Mouse (Mus musculus) heart, adult 11 months (tissue): ENCODE data around the gene Sec13.
"Not testable (repeated sequence)": the region's sequence is repeated elsewhere in the genome, so short reads cannot be mapped to it uniquely, and the experiment has no call there.

Source experiments
- DNase-seq: peaks from one replicate; pipeline ENCODE4 v3.0.0; 2022

Gene Sec13

DNA sequence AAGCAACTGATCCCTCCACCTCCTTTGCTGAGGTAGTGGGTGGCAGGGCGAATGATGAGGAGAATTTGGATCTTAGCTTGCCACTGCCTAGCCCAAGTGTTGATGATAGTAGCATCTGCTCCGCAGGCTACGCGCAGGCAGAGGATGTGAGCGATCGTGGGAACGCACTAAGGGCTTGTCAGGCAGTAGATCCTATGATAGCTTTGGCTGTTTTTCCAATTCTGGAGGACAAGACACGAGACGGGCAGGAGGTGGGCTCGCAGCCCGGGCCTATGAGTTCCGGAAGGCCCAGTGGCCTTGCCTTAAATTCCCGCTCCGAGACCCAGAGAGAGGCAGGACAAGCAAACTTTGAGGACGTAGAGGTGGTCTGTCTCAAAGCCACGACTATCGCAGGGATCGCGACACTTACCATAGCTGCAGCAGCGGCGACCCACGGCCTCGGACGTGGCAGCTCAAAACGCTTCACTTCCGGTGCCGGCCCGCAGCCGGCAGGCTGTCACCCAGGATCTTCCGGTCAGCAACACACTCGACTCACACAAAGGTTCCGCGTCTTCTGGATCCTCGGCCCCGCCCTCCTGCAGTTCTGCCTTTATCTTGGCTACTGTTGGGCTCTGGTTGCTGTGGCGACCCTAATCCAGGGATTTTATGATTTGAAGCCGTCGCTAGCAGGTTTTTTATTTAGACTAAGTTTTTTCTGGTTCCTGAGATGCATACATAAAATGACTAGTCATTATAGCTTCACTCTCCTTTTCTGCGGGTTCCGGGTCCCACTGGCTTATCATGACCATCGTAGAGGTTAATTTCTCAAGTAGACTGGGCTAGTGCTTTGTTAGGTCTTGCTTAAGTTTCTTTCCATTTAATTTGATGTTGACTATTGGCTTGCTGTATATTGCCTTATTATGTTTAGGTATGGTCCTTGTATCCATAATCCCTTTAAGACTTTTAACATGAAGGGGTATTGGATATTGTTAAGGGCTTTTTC, at the start of gene Sec13:
Sec13 (minus strand) TSS at position 508 of the 982 bp plus-strand sequence.
- peak; percentile 98 for DNase-seq

DNA sequence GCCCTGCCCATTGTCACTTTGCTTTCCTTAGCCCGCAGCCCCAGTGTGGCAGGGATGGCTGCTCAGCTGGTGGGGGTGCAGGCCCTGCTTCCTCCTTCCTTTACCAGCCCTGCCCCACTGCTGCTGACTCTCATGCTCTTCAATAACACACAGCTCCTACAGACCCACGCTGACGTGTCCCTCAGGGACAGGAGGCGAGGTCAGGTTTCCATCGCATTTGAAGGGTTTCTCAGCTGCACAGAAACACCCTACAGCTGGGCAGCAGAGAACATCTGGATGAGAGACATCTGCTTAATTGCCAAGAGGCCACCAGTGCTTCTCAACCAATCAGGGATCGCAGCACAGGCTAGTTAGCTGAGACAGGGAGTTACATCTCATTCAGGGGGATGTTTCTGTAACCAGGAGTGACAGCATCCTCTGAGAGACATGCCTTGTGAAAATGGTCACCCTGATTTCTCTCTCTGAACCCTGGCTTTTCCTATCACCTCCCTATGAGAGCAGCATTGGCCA, 47.0 kb upstream of the Sec13 start:
- DNase-seq: no peak

DNA sequence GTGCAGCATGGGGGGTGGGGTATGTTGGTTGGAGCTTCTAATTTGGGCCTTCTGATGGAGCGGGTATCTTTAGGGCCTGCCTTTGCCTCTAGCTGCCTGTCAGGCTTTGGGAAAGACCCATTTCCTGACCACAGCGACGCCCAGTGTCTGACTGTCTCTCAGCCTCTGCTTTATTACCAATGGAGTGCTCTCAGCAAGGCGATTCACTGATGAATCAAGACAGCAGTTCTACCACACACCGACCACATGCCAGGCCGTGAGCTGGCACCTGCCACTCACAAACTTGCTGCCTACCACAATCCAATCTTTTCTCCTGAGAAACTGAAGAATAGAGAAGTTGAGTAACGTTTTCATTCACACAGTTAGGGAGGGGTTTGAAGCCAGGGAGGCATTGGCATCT, 45.1 kb upstream of the Sec13 start:
- DNase-seq: no peak

DNA sequence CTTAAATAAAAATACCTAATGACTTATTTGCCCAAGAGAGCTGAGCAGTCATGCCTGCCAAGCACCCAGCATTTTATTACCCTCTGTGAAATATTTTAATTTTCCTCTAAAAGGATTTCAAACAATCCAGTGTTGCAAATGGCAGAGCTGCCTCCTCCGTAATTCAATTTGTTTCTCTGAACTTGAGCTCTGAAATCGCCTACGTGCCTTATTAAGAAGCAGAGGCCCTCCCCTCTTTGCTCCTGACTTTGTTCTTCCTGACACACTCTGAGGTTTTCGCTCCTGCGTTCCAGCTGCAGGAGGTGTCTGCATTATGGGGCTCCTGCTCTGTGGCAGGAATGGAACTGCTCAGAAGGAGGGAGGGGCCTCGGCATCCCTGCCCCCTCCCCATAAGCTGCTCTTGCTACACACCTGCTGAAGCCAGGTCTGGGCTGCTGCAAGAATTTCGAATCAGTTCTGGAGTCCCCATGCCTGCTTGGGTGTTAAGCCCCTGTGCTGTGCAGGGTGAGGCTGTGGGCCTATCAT, 37.7 kb upstream of the Sec13 start:
- no peak for DNase-seq

DNA sequence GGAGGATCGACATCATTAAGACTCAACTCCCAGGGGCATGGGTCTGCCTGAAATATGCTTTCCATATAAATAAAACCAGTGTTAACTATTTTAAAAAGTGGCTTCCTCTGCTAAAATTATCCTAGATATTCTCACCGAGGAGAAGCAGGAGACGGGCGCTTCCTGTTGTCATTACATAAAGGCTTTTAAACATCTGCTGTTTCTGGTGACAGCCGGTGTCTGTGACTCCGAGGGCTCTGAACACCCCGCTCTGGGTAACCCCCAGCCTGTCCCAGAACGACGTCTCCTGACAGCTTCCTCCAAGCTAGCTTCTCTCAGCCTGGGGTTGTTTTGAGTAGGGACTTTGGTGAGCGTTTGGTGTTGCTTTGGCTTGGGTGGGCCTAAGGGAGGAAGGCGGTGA, 28.3 kb upstream of the Sec13 start:
- no peak for DNase-seq

DNA sequence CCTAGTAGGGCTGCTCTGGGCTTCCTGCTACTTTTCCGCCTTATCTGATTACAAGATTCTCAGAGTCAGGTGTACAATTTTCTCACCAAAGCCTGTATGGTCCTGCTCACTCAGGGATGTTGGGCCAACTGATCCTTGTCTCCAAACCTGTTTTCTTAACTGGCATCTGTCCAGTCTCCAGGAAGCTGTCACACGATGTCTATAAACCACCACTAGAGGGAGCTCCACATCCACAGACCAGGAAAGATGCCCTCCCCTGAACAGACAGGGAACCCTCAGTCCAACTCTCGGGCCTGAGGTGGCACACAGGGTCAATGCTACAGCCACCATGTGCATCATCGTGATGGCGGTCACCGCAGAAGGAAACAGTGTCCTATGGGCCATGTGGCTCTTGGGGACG, 21.1 kb upstream of the Sec13 start:
- no peak for DNase-seq

DNA sequence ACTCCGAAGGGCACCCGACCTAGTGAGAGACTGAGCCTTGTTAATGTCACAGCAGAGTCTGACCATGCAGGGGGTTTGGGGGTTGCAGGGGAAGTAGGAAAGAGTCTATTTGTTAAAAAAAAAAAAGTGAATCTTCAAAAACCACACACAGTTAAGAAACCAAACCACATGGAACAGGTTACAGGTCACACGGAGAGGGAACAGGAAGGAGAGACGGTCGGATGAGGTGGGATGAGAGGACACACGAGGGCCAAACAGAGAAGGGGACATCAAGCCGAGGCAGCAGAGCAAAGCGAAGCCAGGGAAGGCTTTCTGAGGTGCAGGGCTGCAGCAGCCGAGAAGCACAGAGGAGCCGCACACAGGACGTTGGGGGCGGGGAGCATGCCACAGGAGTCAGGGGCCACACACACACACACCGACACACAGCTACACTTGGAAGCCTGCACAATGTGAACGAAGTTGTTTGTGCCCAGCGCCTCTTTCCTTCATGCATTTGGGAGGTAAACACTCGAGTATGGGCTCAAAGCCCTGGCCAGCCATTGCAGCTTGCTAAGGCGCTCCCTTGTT, 8.7 kb upstream of the Sec13 start:
- DNase-seq: no peak

DNA sequence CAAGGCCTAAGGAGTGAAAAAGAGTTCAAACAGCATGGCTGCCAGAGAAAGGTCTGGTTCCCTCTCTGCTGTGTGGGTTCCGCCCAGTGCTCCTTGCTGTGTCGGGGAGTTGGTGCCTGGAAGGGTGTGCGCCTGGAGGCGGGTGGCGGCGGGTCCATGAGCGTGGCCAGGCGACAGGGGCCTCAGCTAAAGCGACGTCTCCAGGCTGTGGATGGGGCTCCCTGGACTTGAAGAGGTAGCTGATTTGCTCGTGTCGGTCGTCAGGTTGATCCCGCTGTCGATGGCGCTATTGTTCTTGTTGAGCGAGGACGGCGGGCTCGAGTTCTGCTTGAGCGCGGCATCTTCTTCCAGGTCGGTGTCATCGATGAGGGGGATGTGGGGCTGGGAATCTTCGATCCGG, 7.8 kb upstream of the Sec13 start:
- no peak for DNase-seq

DNA sequence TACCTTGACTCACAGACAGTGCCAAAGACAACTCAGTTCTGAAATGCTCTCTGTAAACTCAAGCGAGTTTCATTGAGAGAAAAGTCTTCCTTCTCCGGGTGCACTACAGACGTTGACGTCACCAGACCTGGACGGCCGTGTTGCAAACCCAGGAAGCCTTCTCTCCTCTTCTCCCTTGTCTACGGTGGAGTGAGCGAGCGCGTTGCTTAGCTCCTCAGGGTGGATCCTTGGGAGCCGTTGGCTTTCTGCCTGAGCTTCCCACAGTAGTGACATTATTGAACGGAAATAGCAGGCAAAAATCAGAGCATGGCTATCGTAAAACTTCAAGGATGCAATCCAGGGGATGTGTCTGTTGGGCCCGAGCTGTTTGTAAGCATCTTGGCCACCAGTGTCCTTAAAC, 6.7 kb upstream of the Sec13 start:
- DNase-seq: no peak

DNA sequence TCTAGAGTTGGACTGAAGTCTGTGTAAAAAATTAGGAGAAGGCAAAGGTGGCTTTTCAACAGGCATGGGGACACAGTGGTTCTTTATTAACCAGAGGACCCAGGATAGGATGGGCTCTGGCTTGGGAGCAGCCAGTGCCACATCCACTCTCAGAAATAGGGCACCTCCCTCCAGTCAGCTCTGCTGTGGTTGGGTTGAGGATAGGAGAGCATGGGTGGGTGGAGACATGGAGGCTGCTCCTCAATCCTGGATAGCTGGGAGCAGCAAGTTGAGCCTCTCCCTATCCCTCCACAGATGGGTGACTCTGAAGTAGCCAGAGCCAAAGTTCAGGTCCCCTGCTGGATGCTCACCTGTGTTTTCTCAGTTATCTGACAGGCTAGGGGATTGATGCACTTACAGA, 4.6 kb upstream of the Sec13 start:
- no peak for DNase-seq

DNA sequence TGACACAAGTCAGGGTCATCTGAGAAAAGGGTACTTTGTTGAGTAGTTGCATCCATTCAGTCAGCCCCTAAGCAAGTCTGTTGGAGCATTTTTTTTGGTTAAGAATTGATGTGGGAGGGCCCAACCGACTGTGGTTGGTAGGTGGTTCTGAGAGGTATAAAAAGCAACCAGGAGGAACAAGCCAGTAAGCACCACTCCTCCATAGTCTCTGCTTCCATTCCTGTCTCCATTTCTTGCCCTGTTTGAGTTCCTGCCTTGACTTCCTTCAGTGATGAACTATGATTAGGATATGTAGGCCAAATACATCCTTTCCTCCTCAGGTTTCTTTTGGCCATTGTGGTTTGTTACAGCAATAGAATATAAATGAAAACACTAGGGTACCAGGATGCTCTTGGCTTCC, 2.6 kb upstream of the Sec13 start:
- no peak for DNase-seq

DNA sequence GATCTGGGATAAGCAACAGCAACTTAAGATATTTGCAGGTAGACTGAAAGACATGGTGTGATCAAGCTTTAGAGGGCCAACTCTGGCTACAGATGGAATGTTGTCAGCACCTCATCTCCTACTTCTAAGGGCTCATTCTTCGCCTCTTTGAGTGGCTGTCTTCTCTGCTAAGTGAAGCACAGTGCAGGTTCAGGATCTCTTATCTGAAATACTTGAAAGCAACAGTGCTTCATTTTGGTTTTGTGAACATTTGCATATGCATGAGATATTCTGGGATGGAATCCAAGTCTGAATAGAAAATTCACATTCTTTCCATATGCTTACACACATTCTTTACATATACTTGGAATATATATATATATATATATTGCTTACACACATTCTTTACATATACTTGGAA, 1.8 kb upstream of the Sec13 start:
- no peak for DNase-seq

DNA sequence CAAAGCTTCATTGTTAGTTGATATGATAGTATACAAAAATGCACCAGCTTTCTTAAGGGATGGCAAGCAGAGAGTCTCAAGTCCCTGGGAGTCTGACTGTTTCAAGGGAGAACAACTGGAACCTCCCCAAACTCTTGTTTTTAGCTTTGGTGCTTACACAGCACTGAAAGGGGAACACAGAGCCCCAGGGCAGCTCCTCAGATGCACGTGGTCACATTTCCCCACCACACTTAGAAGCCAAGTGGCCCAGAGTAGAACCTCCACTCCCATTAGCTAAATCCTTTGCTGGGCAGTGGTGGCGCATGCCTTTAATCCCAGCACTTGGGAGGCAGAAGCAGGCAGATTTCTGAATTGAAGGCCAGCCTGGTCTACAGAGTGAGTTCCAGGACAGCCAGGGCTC, 882 bp upstream of the Sec13 start:
- DNase-seq: peak; percentile 94

DNA sequence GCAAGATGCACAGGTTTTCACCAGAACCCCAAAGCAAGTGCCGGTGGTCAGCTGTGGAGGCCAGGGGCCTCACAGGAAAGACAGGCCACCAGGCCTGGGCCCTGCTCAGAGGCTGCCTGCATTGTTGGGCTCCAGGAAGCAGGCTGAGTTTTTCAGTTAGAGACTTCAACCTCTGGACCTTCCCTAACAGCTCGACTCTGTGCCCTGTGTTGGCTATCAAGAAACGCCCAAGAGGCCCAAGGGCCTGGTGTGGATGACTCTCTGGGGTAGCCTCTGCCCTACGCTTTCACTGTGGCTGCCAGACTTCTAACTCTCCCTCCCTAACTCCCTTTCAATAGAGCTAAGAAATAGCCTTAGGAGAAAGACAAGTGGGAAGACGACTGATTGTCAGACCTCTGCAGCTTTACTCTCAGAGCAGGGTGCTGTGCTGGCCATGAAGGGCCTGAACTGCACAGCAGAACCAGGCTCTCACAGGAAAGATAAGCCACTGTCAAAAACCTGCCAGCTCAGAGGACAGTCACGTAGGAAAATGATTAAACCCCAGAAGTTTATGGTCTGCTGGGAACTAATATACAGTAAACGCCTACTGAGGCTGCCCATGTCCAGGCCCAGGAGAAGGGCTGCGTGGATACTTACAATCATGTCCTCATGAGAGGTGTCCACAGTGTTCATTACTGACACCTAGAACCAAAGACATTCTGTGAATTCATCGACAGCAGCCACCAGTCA, 3.1 kb downstream of the Sec13 start:
- DNase-seq: no peak

DNA sequence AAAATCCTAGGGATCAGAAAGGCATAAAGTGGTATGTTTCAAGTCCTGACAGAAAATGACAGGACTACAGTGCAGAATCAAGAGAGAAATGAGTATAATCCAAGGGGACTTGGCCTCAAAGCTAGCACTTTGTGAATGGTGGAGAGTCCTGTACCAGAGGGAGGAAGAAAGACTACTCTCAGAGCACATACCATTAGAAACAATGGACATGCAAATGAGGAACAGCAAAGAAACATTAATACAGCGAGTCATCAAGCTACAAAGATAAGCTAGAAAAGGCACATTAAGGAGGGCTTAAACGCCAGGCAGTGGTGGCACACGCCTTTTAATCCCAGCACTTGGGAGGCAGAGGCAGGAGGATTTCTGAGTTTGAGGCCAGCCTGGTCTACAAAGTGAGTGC, 9.2 kb downstream of the Sec13 start:
- DNase-seq: no peak

DNA sequence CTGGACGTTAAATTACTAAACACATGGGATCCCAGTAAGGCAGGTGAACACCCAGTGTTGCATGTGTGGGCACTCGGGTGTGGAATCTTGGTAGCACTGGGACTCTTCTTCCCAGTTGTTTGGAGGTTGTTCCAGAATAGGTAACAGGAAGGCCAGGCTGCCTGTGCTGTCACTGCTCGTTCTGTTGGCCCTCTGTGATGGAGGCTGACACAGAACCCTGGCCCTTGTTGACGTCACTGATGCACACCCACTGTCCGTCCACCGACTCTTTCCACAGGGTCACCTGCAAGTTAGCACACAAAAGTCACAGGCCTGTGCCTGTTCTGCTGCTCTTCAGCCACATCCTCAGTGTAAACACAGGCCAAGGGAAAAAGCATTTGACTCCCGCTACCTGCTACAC, 12.4 kb downstream of the Sec13 start:
- DNase-seq: peak; percentile 79

DNA sequence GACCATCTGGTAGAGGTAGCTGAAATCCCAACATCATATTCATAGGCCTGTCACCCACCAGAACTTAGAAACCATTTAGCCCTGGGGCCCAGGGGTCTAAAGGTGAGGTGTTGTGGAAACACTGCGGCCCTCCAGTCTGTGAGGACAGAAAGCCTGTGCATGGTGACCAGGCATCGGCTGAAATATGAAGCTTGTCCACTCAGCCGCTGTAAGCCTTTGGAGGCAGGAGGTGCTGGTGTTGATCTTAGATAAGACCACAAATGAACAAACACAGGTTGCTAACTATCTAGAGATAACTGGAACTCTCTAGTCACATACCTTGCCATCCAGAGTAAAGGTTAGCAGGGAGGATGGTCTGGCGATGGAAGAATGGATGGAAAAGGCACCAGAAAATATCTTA, 19.5 kb downstream of the Sec13 start:
- no peak for DNase-seq

DNA sequence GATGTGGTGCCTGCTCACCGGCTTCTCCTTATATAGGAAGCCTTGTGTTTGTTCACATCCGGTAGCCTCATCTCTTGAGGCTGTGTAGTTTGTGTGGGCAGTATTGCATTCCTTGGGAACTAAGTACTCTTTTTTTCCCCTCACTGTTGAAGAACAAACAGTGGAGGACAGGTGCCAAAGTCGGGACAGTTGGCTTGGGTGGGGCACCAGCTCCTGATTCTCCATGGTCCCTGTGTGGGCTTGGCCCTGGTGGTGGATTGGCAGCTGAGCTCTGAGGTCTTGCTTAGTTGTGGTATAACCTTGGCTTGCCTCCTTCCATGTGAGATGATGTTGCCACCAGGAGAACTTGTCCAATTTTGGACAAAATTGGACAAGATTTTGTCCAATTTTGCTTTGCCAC, 20.7 kb downstream of the Sec13 start, which contains the start of gene Ghrl:
Ghrl (minus strand) TSS at position 3 of the 400 bp plus-strand sequence.
- peak; percentile 77 for DNase-seq

DNA sequence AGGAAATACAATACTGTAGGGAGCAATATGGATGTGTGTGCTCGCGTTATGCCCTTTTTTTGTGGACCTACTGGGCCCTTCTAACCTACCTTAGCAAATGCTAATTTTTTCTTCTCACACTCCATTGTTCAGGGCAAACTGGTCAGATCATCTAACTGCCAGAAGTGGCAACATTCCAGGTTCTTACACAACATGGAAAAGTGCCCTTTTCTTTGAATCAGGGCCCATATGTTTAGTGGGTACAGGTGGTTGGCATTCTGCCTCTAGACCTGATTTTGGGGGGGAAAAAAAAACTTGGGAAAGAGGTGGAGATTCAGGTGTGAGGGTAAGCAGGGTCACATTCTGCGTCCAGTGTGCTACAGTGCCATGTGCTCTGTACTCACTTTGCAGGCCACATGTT, 23.0 kb downstream of the Sec13 start:
- no peak for DNase-seq

DNA sequence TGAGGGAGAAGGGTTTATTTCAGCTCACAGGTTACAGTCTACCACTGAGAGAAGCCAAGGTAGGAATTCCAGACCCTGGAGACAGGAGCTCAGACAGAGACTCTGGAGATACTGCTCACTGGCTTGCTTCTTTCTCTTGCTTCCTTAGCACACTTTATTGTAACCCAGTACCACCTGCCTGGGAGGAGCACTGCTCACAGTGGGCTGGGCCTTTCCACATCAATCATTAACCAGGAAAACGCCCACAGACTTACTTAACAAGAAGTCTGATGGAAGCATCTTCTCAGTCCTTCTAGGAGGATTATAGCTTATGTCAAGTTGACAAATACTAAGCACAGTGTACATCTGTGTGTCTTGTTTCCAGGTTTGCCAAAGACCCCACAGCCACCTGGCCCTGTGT, 25.7 kb downstream of the Sec13 start:
- DNase-seq: no peak

DNA sequence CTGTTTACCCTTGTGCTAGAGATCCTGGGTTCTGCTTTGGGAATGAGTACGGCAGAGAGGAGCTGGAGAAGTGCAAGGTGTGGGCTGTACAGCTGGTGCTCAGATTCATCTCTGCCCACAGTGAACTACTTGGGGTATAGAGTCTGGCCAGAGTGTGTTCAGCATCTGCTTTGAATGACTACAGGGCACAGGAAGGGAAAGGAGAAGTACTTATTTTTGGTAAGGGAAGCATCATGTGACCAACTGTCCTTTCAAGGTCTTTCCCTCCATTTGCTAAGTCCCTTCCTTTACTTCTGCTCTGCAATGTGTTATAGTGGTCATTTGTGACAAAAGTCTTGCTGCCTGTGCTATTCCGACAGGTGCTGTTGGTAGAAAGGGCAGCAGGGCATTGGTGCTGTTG, 26.3 kb downstream of the Sec13 start:
- no peak for DNase-seq

DNA sequence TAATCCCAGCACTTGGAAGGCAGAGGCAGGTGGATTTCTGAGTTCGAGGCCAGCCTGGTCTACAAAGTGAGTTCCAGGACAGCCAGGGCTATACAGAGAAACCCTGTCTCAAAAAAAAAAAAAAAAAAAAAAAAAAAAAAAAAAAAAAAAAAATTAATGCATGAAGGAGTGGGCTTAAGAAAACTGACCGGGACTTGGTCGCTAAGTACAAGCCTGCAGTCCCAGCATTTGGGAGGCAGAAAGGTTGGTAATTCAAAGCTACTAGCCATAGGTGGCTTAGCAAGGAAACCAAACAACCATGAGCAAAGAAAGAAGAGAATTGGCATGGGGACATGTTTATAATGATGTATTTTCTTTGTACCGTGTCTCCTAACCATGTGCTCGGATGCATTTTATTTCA, 27.2 kb downstream of the Sec13 start:
- DNase-seq: not testable (repeated sequence)

DNA sequence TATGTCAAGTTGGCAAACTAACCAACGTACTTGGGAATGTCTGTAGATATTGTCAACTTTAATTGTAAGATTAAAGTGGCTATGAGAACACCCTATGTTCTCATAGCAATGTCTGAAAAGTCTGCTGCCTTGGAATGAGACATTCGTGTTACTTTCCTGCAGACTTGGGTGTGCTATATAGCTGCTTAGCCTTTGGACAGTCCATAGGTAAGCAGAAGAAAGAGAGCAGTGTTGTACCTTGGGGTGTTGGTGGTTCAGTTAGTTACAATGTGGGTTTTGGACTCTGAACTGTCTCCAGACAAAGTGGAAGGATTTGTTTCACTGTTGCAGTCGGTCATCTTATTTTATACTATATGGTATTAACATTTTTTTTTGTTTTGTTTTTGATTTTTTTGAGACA, 27.8 kb downstream of the Sec13 start:
- DNase-seq: no peak
